Mouse (Mus musculus) neural tube, embryonic 11.5 days (tissue): ENCODE measurements around the gene Cylc2. TPM values are rescaled to one million over a fixed set of nuclear protein-coding genes. Genes with fewer than 3 reads are reported as not detected.

Source experiments
- ATAC-seq: fragments of 200-750 bp; cut with Nextera tagmentation; 2 replicates; pipeline ENCODE4 v1.8.0; 2017; ENCODE audit warnings: moderate number of reproducible peaks, mild to moderate bottlenecking, moderate TSS enrichment, moderate library complexity; ENCODE audit not compliant: insufficient read depth, low FRiP score, low TSS enrichment
- DNase-seq: peaks from one replicate; pipeline ENCODE4 v3.0.0-alpha.2; 2015; ENCODE audit warnings: low spot score
- H3K27ac ChIP-seq: fragments of 300-500 bp; sonication (generic); 2 replicates; pipeline ENCODE4 v1.5.1; 2014; ENCODE audit warnings: low read depth, mild to moderate bottlenecking, low read length
- H3K27me3 ChIP-seq: fragments of 300-500 bp; sonication (generic); 2 replicates; pipeline ENCODE4 v1.6.1; 2014; ENCODE audit warnings: mild to moderate bottlenecking, low read length, mixed read lengths; ENCODE audit not compliant: control insufficient read depth, insufficient read depth
- H3K36me3 ChIP-seq: fragments of 300-500 bp; sonication (generic); 2 replicates; pipeline ENCODE4 v1.6.1; 2014; ENCODE audit warnings: mild to moderate bottlenecking, low read length, moderate library complexity, mixed read lengths; ENCODE audit not compliant: control insufficient read depth, insufficient read depth
- H3K4me1 ChIP-seq: fragments of 300-500 bp; sonication (generic); 2 replicates; pipeline ENCODE4 v1.6.1; 2014; ENCODE audit warnings: low read length, mixed read lengths; ENCODE audit not compliant: control insufficient read depth, insufficient read depth
- H3K4me2 ChIP-seq: fragments of 300-500 bp; sonication (generic); 2 replicates; pipeline ENCODE4 v1.6.1; 2014; ENCODE audit warnings: low read depth, mild to moderate bottlenecking, moderate library complexity
- H3K4me3 ChIP-seq: fragments of 300-500 bp; sonication (generic); 2 replicates; pipeline ENCODE4 v1.5.1; 2014; ENCODE audit warnings: low read depth, low read length
- H3K9ac ChIP-seq: fragments of 300-500 bp; sonication (generic); 2 replicates; pipeline ENCODE4 v1.6.1; 2014; ENCODE audit warnings: mild to moderate bottlenecking, low read length
- H3K9me3 ChIP-seq: fragments of 300-500 bp; sonication (generic); 2 replicates; pipeline ENCODE4 v1.6.1; 2016; ENCODE audit warnings: low read length; ENCODE audit not compliant: control insufficient read depth
- WGBS: fragments of 180-500 bp; shearing (Covaris S2); extraction: QIAGEN DNeasy Blood & Tissue Kit; methylation state at CpG from one replicate; pipeline ENCODE4 v1.1.7; 2014; 5-methylcytosine and 5-hydroxymethylcytosine counted together
- polyA plus RNA-seq: library from polyadenylated mRNA; unstranded; fragments of >200 nt; fragmentation: Nextera tagmentation; extraction: Ambion mirVana; gene quantifications from 2 replicates; pipeline ENCODE4 v1.2.1, GENCODE M21; 2014

The Cylc2 gene
- not detected in 2 replicates for polyA plus RNA-seq

DNA sequence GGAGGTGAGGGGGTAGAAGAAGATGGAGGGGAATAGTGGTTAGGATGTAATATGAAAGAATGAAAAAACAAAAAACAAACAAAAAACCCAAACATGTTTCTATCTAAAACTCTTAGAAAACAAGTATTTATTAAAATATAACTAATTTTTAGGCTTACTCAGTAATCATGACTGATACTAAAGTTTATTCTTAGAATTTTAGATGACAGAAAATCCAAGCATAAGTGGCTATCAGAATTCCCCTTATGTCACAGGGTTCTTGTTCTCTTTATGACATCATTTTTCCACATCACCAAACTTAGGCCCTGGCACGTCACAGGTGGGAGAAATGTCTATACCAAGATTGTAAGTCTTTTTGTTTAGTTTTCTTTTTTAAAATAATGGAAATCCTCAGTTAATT is at the start of gene Cylc2:
Gene Cylc2, plus strand, starts transcription at position 301 of the 400 bp plus-strand sequence.
- 92% methylated on average over 1 of the region's 1 CpGs for WGBS

More for the DNA sequence above, at the start of gene Cylc2:
- Histone ChIP-seq H3K4me1 (no peaks in the 10 kb centered on the region), H3K9me3 (no peaks in the 10 kb centered on the region), H3K36me3 (no peaks in the 10 kb centered on the region), H3K27ac (no peak within 1 kb of the TSS), H3K4me3 (no peak within 1 kb of the TSS), H3K27me3 (no peaks in the 10 kb centered on the region), H3K4me2 (no peak within 1 kb of the TSS), H3K9ac (no peak within 1 kb of the TSS)
- ATAC-seq (no peak), DNase-seq (no peak)
